Mouse (Mus musculus): ENCODE measurements around the gene Ptcd3.

DNA sequence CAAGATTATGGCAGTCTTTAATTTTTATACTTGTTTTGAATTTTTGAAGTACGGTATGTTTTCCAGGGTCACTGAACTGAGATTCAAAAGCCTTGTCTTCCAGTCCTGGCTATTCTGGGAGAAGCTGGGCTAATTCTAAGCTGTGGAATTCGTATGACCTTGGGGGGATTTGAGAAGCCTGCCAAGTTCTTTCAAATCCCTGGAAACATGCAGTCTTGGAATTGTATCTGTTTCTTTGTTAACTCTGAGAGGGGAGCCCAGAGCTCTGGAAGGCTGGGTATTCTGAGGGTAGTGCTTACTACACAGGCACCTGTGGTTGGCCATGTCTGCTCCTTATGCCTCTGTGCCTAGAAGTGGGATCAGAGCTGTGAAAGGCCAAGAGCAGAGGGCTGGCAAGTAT lies 27.2 kb upstream of the Ptcd3 start:
- TF ChIP-seq EP300 (IDR thresholded peaks at IDR 0.05; ENCODE audit: insufficient read depth, low read depth, low read length) (no peak), POLR2A (IDR thresholded peaks at IDR 0.05; ENCODE audit: insufficient read depth, low read length) (no peak), CTCF (IDR thresholded peaks at IDR 0.05; ENCODE audit: low read depth, low read length) (no peak)

Measured in ES-Bruce4 (cell line).